Mouse (Mus musculus): ENCODE results near the gene Zbtb44. TPM values are rescaled to one million over a fixed set of nuclear protein-coding genes. Genes with fewer than 3 reads are reported as not detected.
"Not testable (repeated sequence)": the region's sequence is repeated elsewhere in the genome, so short reads cannot be mapped to it uniquely, and the experiment has no call there.

Gene Zbtb44
- polyA plus RNA-seq, 1 experiment from 2014 or later = 10.2 TPM

GRCm38 (mm10) chr9:31031414-31031843 is 985 bp downstream of the Zbtb44 start:
- Histone ChIP-seq H3K4me2 (ENCODE audit: low read length) (peak overlapping the region; percentile 69), H3K9ac (ENCODE audit: low read length) (peak overlapping the region; percentile 82), H3K27ac (ENCODE audit: low read depth) (peak overlapping the region; percentile 98), H3K4me3 (ENCODE audit: low read depth, low read length) (peak overlapping the region; percentile 67), H3K36me3 (ENCODE audit: control insufficient read depth, insufficient read depth, low read length) (peaks cover 11% of the 10 kb centered on the region), H3K4me1 (replicated peaks; ENCODE audit: control insufficient read depth, insufficient read depth, low read length) (peaks cover 7% of the 10 kb centered on the region), H3K27me3 (replicated peaks; ENCODE audit: control insufficient read depth, insufficient read depth, low read length) (no peaks in the 10 kb centered on the region), H3K9me3 (ENCODE audit: control insufficient read depth, low read length) (no peaks in the 10 kb centered on the region)
- DNase-seq (ENCODE audit: low spot score) (no peak), ATAC-seq (replicated peaks; ENCODE audit: low FRiP score, low TSS enrichment, low read depth) (no peak)
- 15% methylated on average over 8 of the region's 8 CpGs for WGBS

- H3K36me3 ChIP-seq (ENCODE audit: control insufficient read depth, insufficient read depth, low read length) = peaks cover 11% of the 10 kb centered on the region
- no peaks in the 10 kb centered on the region for H3K9me3 ChIP-seq (ENCODE audit: control insufficient read depth, low read length)
- no peak overlapping the region for H3K27ac ChIP-seq (ENCODE audit: low read depth)
- peaks cover 7% of the 10 kb centered on the region for H3K4me1 ChIP-seq (replicated peaks; ENCODE audit: control insufficient read depth, insufficient read depth, low read length)
- no peaks in the 10 kb centered on the region for H3K27me3 ChIP-seq (replicated peaks; ENCODE audit: control insufficient read depth, insufficient read depth, low read length)
- DNase-seq (ENCODE audit: low spot score) (no peak), ATAC-seq (replicated peaks; ENCODE audit: low FRiP score, low TSS enrichment, low read depth) (no peak)
- no peak overlapping the region for H3K4me3 ChIP-seq (ENCODE audit: low read depth, low read length)
- H3K9ac ChIP-seq (ENCODE audit: low read length) = no peak overlapping the region
- H3K4me2 ChIP-seq (ENCODE audit: low read length) = peak overlapping the region; percentile 47
Observed at GRCm38 (mm10) chr9:31032546-31032945, 2.1 kb downstream of the Zbtb44 start.

GRCm38 (mm10) chr9:31050208-31050607 is 19.8 kb downstream of the Zbtb44 start:
- Histone ChIP-seq H3K36me3 (ENCODE audit: control insufficient read depth, insufficient read depth, low read length) (peaks cover 15% of the 10 kb centered on the region), H3K27ac (ENCODE audit: low read depth) (no peak overlapping the region), H3K4me3 (ENCODE audit: low read depth, low read length) (no peak overlapping the region), H3K9me3 (ENCODE audit: control insufficient read depth, low read length) (no peaks in the 10 kb centered on the region), H3K9ac (ENCODE audit: low read length) (no peak overlapping the region), H3K4me2 (ENCODE audit: low read length) (no peak overlapping the region), H3K27me3 (replicated peaks; ENCODE audit: control insufficient read depth, insufficient read depth, low read length) (no peaks in the 10 kb centered on the region), H3K4me1 (replicated peaks; ENCODE audit: control insufficient read depth, insufficient read depth, low read length) (no peaks in the 10 kb centered on the region)
- 95% methylated on average over 5 of the region's 5 CpGs for WGBS
- DNase-seq (ENCODE audit: low spot score) = no peak
- no peak for ATAC-seq (replicated peaks; ENCODE audit: low FRiP score, low TSS enrichment, low read depth)

GRCm38 (mm10) chr9:31051509-31051908 is 21.1 kb downstream of the Zbtb44 start:
- H3K36me3 ChIP-seq (ENCODE audit: control insufficient read depth, insufficient read depth, low read length) = peaks cover 25% of the 10 kb centered on the region
- WGBS = 98% methylated on average over 6 of the region's 6 CpGs
- H3K27me3 ChIP-seq (replicated peaks; ENCODE audit: control insufficient read depth, insufficient read depth, low read length); H3K4me1 ChIP-seq (replicated peaks; ENCODE audit: control insufficient read depth, insufficient read depth, low read length); H3K4me3 ChIP-seq (ENCODE audit: low read depth, low read length); H3K9ac ChIP-seq (ENCODE audit: low read length); H3K9me3 ChIP-seq (ENCODE audit: control insufficient read depth, low read length); H3K4me2 ChIP-seq (ENCODE audit: low read length); H3K27ac ChIP-seq (ENCODE audit: low read depth); ATAC-seq (replicated peaks; ENCODE audit: low FRiP score, low TSS enrichment, low read depth); DNase-seq (ENCODE audit: low spot score): not testable (repeated sequence)

GRCm38 (mm10) chr9:31058723-31059122 is 28.3 kb downstream of the Zbtb44 start:
- peaks cover 52% of the 10 kb centered on the region for H3K36me3 ChIP-seq (ENCODE audit: control insufficient read depth, insufficient read depth, low read length)
- WGBS = 46% methylated on average over 2 of the region's 2 CpGs
- ATAC-seq (replicated peaks; ENCODE audit: low FRiP score, low TSS enrichment, low read depth) (no peak), DNase-seq (ENCODE audit: low spot score) (no peak)
- H3K4me1 ChIP-seq (replicated peaks; ENCODE audit: control insufficient read depth, insufficient read depth, low read length) = no peaks in the 10 kb centered on the region; the same call in 1 of the 2 replicates
- no peak overlapping the region for H3K4me2 ChIP-seq (ENCODE audit: low read length)
- H3K27ac ChIP-seq (ENCODE audit: low read depth) = no peak overlapping the region
- no peaks in the 10 kb centered on the region for H3K9me3 ChIP-seq (ENCODE audit: control insufficient read depth, low read length)
- no peak overlapping the region for H3K9ac ChIP-seq (ENCODE audit: low read length)
- H3K4me3 ChIP-seq (ENCODE audit: low read depth, low read length) = no peak overlapping the region
- H3K27me3 ChIP-seq (replicated peaks; ENCODE audit: control insufficient read depth, insufficient read depth, low read length) = no peaks in the 10 kb centered on the region

- no peak overlapping the region for H3K27ac ChIP-seq (ENCODE audit: low read depth)
- no peaks in the 10 kb centered on the region for H3K27me3 ChIP-seq (replicated peaks; ENCODE audit: control insufficient read depth, insufficient read depth, low read length)
- WGBS = 96% methylated on average over 8 of the region's 8 CpGs
- no peaks in the 10 kb centered on the region for H3K9me3 ChIP-seq (ENCODE audit: control insufficient read depth, low read length)
- DNase-seq (ENCODE audit: low spot score) (no peak), ATAC-seq (replicated peaks; ENCODE audit: low FRiP score, low TSS enrichment, low read depth) (no peak)
- no peak overlapping the region for H3K4me2 ChIP-seq (ENCODE audit: low read length)
- peaks cover 35% of the 10 kb centered on the region for H3K36me3 ChIP-seq (ENCODE audit: control insufficient read depth, insufficient read depth, low read length)
- no peak overlapping the region for H3K9ac ChIP-seq (ENCODE audit: low read length)
- H3K4me3 ChIP-seq (ENCODE audit: low read depth, low read length) = no peak overlapping the region
- no peaks in the 10 kb centered on the region; the same call in 1 of the 2 replicates for H3K4me1 ChIP-seq (replicated peaks; ENCODE audit: control insufficient read depth, insufficient read depth, low read length)
Observed at GRCm38 (mm10) chr9:31070706-31071105, 40.3 kb downstream of the Zbtb44 start.

GRCm38 (mm10) chr9:31072256-31072655 is 41.8 kb downstream of the Zbtb44 start:
- no peaks in the 10 kb centered on the region for H3K9me3 ChIP-seq (ENCODE audit: control insufficient read depth, low read length)
- peaks cover 21% of the 10 kb centered on the region for H3K36me3 ChIP-seq (ENCODE audit: control insufficient read depth, insufficient read depth, low read length)
- no peak overlapping the region for H3K27ac ChIP-seq (ENCODE audit: low read depth)
- ATAC-seq (replicated peaks; ENCODE audit: low FRiP score, low TSS enrichment, low read depth) = no peak
- no peak overlapping the region for H3K4me3 ChIP-seq (ENCODE audit: low read depth, low read length)
- 83% methylated on average over 5 of the region's 5 CpGs for WGBS
- no peaks in the 10 kb centered on the region; the same call in 1 of the 2 replicates for H3K4me1 ChIP-seq (replicated peaks; ENCODE audit: control insufficient read depth, insufficient read depth, low read length)
- no peak overlapping the region for H3K9ac ChIP-seq (ENCODE audit: low read length)
- no peak for DNase-seq (ENCODE audit: low spot score)
- no peaks in the 10 kb centered on the region for H3K27me3 ChIP-seq (replicated peaks; ENCODE audit: control insufficient read depth, insufficient read depth, low read length)
- H3K4me2 ChIP-seq (ENCODE audit: low read length) = no peak overlapping the region

GRCm38 (mm10) chr9:31073797-31074196 is 43.4 kb downstream of the Zbtb44 start:
- 84% methylated on average over 7 of the region's 7 CpGs for WGBS
- no peak for DNase-seq (ENCODE audit: low spot score)
- no peak overlapping the region for H3K4me3 ChIP-seq (ENCODE audit: low read depth, low read length)
- H3K9me3 ChIP-seq (ENCODE audit: control insufficient read depth, low read length) = no peaks in the 10 kb centered on the region
- no peak for ATAC-seq (replicated peaks; ENCODE audit: low FRiP score, low TSS enrichment, low read depth)
- H3K4me1 ChIP-seq (replicated peaks; ENCODE audit: control insufficient read depth, insufficient read depth, low read length) = no peaks in the 10 kb centered on the region; the same call in 1 of the 2 replicates
- H3K9ac ChIP-seq (ENCODE audit: low read length) = no peak overlapping the region
- H3K27ac ChIP-seq (ENCODE audit: low read depth) = no peak overlapping the region
- H3K36me3 ChIP-seq (ENCODE audit: control insufficient read depth, insufficient read depth, low read length) = peaks cover 9% of the 10 kb centered on the region
- no peaks in the 10 kb centered on the region for H3K27me3 ChIP-seq (replicated peaks; ENCODE audit: control insufficient read depth, insufficient read depth, low read length)
- no peak overlapping the region for H3K4me2 ChIP-seq (ENCODE audit: low read length)

GRCm38 (mm10) chr9:31074836-31075235 is 44.4 kb downstream of the Zbtb44 start:
- H3K27ac ChIP-seq (ENCODE audit: low read depth) = no peak overlapping the region
- H3K4me1 ChIP-seq (replicated peaks; ENCODE audit: control insufficient read depth, insufficient read depth, low read length) = no peaks in the 10 kb centered on the region; the same call in 1 of the 2 replicates
- no peaks in the 10 kb centered on the region for H3K9me3 ChIP-seq (ENCODE audit: control insufficient read depth, low read length)
- H3K9ac ChIP-seq (ENCODE audit: low read length) = no peak overlapping the region
- no peak overlapping the region for H3K4me3 ChIP-seq (ENCODE audit: low read depth, low read length)
- H3K4me2 ChIP-seq (ENCODE audit: low read length) = no peak overlapping the region
- no peaks in the 10 kb centered on the region; the same call in 1 of the 2 replicates for H3K36me3 ChIP-seq (ENCODE audit: control insufficient read depth, insufficient read depth, low read length)
- DNase-seq (ENCODE audit: low spot score) (no peak), ATAC-seq (replicated peaks; ENCODE audit: low FRiP score, low TSS enrichment, low read depth) (no peak)
- H3K27me3 ChIP-seq (replicated peaks; ENCODE audit: control insufficient read depth, insufficient read depth, low read length) = no peaks in the 10 kb centered on the region
- WGBS = 80% methylated on average over 10 of the region's 10 CpGs

All from intestine, embryonic 14.5 days (tissue).